Mouse (Mus musculus) spleen, adult 2 months (tissue): ENCODE measurements around the gene Rasgef1c. TPM values are rescaled to one million over a fixed set of nuclear protein-coding genes. Genes with fewer than 3 reads are reported as not detected.
A peak's percentile ranks its signal among the peaks of the same experiment; 100 is the strongest.

Source experiments
- DNase-seq, 2 experiments: peaks; one replicate each; pipeline versions ENCODE4 v3.0.0 to v3.0.0-alpha.2; 2012 to 2021; ENCODE audit warnings: low spot score in 2 of 2, low read depth in 1 of 2
- H3K27ac ChIP-seq: fragments of 200-500 bp; 2 replicates; pipeline ENCODE4 v1.5.1; 2012; ENCODE audit warnings: low read length, inconsistent platforms; ENCODE audit not compliant: insufficient read depth
- H3K27me3 ChIP-seq: fragments of 200-500 bp; 2 replicates; pipeline ENCODE4 v1.6.1; 2012; ENCODE audit warnings: mild to moderate bottlenecking, moderate library complexity, low read length, inconsistent platforms; ENCODE audit not compliant: control insufficient read depth, insufficient read depth
- H3K36me3 ChIP-seq: fragments of 200-500 bp; 2 replicates; pipeline ENCODE4 v1.6.1; 2012; ENCODE audit warnings: mild to moderate bottlenecking, low read length, inconsistent platforms; ENCODE audit not compliant: control insufficient read depth, insufficient read depth
- H3K4me1 ChIP-seq: fragments of 200-500 bp; 2 replicates; pipeline ENCODE4 v1.6.1; 2011; ENCODE audit warnings: inconsistent platforms; ENCODE audit not compliant: control insufficient read depth, insufficient read depth, insufficient read length
- H3K4me3 ChIP-seq: fragments of 200-500 bp; 2 replicates; pipeline ENCODE4 v1.5.1; 2011; ENCODE audit warnings: mild to moderate bottlenecking, inconsistent platforms; ENCODE audit not compliant: insufficient read depth, insufficient read length; ENCODE audit errors: extremely low read depth
- CTCF ChIP-seq: fragments of 200-500 bp; IDR thresholded peaks from 2 replicates; pipeline ENCODE4 v1.5.1; 2011; ENCODE audit warnings: mild to moderate bottlenecking, inconsistent platforms; ENCODE audit not compliant: insufficient read depth, insufficient read length, insufficient replicate concordance; ENCODE audit errors: extremely low read depth
- POLR2A ChIP-seq: fragments of 200-500 bp; IDR thresholded peaks from 2 replicates; pipeline ENCODE4 v1.6.1; 2011; ENCODE audit warnings: low read depth, low read length, inconsistent platforms
- WGBS: fragments of 180-500 bp; shearing (Covaris S2); methylation state at CpG from one replicate; pipeline ENCODE4 v1.1.7; 2018; 5-methylcytosine and 5-hydroxymethylcytosine counted together
- polyA plus RNA-seq: library from polyadenylated mRNA; depleted of rRNA; stranded (reverse); fragments of >200 nt; gene quantifications from 2 replicates; pipeline ENCODE4 v1.2.3, GENCODE M21; 2012

Rasgef1c gene
- polyA plus RNA-seq, 1 experiment = 0.25 TPM

DNA sequence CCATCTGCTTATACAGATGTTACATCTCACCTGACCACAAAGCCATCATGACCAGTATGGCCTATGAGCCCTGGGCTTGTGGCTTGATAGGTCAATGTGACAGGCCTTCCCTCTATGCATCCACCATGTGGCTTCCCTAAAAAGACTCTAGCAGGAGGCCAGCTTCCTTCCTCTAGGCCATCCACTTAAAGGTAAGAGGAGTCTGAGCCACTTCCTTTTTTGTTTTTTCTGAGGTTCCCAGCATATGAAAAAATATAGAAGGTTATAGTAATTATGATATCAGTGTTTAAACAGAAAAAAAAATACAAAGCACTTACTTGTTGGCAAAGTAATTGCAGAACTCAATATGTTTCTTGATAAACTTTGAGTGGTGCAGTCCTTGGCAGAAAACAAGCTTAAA is 117.2 kb downstream of the Rasgef1c start:
- TF ChIP-seq CTCF (no peak), POLR2A (no peak)
- Histone ChIP-seq H3K27ac (no peak overlapping the region), H3K27me3 (no peaks in the 10 kb centered on the region), H3K4me1 (peaks cover 24% of the 10 kb centered on the region; the same call in 1 of the 2 replicates), H3K4me3 (no peak overlapping the region), H3K36me3 (no peaks in the 10 kb centered on the region)
- no peak for DNase-seq

DNA sequence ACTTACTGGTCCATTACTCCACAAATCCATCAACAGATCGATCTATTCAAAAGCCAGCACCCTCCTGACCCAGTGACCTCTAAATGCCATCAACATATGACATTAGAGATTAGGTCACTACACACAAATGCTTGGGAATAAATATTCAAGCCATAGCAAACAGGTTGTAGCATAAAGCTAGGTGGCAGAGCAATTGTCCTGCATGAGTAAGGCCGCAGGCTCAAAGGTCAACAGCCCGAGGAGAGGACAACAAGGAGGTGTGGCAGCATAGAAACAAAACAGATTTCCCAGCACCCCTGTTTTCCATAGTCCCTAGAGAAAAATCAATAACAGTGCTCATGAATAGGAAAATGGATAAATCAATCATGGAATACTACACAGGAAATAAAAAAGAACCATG is 120.5 kb downstream of the Rasgef1c start:
- no peak for DNase-seq
- H3K4me1 ChIP-seq = peaks cover 17% of the 10 kb centered on the region; the same call in 1 of the 2 replicates
- no peak overlapping the region for H3K4me3 ChIP-seq
- H3K27ac ChIP-seq = no peak overlapping the region
- no peak for TF ChIP-seq CTCF
- no peak for TF ChIP-seq POLR2A
- no peaks in the 10 kb centered on the region for H3K36me3 ChIP-seq
- 89% methylated on average over 3 of the region's 3 CpGs for WGBS
- H3K27me3 ChIP-seq = 0 out of 2 replicates have a peak, but pooled peaks cover 2% of the 10 kb centered on the region

DNA sequence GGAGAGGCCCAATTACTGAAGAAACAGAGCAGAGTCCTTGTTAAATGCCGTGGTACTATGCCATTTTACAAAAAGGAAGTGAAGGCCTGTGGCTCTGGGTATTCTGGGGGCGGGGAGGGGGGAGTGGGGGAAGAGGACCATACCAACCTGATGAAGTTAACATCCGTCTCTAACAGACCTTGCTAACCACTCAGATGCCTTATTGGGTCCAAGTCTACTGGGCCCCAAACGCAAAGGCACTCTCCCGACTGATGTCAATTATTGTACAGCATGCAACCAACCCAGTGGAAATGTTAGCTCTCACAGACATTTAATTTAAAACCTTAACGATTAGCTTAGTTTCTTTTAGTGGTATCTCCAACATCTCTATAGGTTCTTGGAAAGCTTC is 122.8 kb downstream of the Rasgef1c start:
- 3% methylated on average over 6 of the region's 6 CpGs for WGBS

DNA sequence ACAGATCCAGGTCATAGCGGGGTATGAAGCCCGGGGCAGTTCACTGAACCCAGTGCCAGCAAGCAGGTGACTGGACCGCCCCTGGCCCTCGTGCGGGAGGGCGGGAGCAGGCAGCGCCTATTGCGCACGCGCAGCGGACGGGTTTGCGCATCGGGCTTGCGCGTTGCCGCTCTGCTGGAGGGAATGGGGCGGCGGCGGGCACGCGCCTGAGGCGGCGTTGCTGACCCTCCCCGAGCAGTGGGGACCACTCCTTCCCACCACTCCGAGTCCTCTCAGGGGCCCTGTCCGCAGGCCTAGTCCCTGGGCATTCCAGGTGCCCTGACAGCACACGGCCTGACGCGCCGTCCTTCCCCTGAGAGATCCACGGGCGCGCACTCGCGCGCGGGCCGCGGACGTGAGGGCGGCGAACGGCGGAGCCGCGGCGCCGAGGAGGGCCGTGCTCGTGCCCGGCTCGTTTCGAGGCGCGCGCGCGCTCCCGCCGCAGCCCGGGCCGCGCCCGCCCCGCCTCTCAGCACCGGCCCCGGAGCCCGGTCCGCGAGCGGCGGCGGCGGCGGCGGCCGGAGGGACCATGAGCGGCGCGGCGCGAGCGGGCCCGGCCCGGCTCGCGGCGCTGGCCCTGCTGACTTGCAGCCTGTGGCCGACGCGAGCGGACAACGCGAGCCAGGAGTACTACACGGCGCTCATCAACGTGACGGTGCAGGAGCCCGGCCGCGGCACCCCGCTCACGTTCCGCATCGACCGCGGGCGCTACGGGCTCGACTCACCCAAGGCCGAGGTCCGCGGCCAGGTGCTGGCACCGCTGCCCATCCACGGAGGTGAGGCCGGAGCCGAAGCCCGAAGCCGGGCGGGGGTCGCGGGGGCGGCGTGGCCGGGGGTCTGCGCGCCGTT is 123.4 kb downstream of the Rasgef1c start, which contains the start of gene Rnf130:
TSS of gene Rnf130 (plus strand) at position 514 of the 888 bp plus-strand sequence.
- peak; percentile 50 for TF ChIP-seq POLR2A
- no peak for TF ChIP-seq CTCF
- Histone ChIP-seq H3K4me1 (peaks cover 7% of the 10 kb centered on the region; the same call in 1 of the 2 replicates), H3K36me3 (no peaks in the 10 kb centered on the region), H3K27ac (peak within 1 kb of the TSS; percentile 95), H3K27me3 (0 out of 2 replicates have a peak, but pooled peaks cover 2% of the 10 kb centered on the region), H3K4me3 (peak within 1 kb of the TSS; percentile 80)
- peak; percentile 84 to 92 for DNase-seq
- WGBS = 3% methylated on average over 129 of the region's 129 CpGs

More for the DNA sequence above, 122.8 kb downstream of the Rasgef1c start:
- peaks cover 7% of the 10 kb centered on the region; the same call in 1 of the 2 replicates for H3K4me1 ChIP-seq
- peak; percentile 14 to 50 for DNase-seq
- H3K36me3 ChIP-seq = no peaks in the 10 kb centered on the region
- 0 out of 2 replicates have a peak, but pooled peaks cover 2% of the 10 kb centered on the region for H3K27me3 ChIP-seq
- H3K27ac ChIP-seq = peak overlapping the region; percentile 95
- peak overlapping the region; percentile 79; the same call in 1 of the 2 replicates for H3K4me3 ChIP-seq
- TF ChIP-seq POLR2A = no peak
- TF ChIP-seq CTCF = no peak

DNA sequence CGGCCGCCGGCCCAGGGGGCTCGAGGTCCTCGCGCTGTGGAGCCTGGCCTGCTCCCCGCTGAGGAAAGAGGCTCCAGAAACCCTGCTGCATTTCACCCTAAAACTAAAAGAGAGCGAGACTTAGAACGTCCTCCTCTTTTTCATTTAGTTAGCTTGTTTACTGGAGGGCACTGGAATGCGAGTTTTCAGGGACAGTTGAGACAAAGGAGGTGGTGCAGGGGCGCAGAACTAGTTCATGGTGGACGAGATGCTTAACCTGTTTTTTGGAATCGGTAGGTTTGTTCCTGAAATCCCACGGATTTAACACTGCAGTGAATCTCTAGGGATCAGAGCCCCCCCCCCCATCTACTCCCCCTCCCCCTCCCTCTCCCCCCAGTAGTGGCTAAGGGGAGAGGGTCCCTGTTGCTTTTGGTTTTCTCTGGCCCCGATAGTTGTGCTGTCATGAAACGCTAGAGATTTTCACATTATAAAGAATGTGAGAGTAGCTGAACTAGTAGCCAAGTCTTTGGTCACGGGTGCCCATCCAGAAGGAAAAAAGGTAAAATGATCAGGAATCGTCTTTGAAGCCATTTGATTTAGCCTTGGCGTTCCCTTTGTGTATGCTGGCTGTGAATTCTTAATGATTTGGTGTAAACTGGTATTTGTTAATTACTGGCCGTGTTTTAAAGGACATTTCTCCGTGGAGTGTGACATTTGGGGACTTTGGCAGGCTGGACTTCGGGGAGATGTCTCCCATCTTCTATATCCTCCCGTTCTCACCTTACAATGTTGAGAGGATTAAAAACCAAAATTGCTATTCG is 124.3 kb downstream of the Rasgef1c start:
- DNase-seq = no peak
- 4% methylated on average over 24 of the region's 24 CpGs for WGBS
- Histone ChIP-seq H3K27ac (peak overlapping the region; percentile 69; the same call in 1 of the 2 replicates), H3K36me3 (no peaks in the 10 kb centered on the region), H3K4me1 (peaks cover 7% of the 10 kb centered on the region; the same call in 1 of the 2 replicates), H3K4me3 (peak overlapping the region; percentile 80), H3K27me3 (0 out of 2 replicates have a peak, but pooled peaks cover 2% of the 10 kb centered on the region)
- TF ChIP-seq POLR2A (no peak), CTCF (no peak)

DNA sequence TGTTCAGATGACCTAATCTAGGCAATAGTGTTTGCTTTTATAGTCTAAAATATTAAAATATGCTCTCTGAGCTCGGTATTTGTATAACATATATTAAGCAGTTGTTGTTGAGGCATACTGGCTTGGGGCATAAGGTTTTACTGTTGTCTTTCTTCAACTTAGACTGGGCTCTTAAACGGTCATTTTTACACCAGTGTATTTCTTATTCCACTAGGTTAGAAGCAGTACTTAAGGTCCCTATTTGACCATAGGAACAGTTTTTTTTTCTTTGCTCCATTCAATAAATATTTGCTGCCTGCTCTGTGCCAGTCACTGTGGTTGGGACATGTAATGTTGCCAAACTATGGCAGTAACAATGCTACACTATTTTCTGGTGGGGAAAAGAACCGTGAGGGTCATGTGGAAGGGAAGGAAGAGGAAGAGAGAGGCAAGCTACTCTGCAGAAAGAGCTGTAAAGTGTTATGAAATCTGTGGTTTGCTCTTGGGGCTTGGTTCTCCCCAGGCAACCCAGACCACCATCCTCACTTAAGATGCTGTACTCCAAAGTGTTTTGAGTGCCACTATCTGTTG is 125.0 kb downstream of the Rasgef1c start:
- no peaks in the 10 kb centered on the region for H3K36me3 ChIP-seq
- H3K4me3 ChIP-seq = peak overlapping the region; percentile 80
- DNase-seq = no peak
- TF ChIP-seq CTCF (no peak), POLR2A (no peak)
- no peak overlapping the region for H3K27ac ChIP-seq
- H3K4me1 ChIP-seq = peaks cover 7% of the 10 kb centered on the region; the same call in 1 of the 2 replicates
- 0 out of 2 replicates have a peak, but pooled peaks cover 2% of the 10 kb centered on the region for H3K27me3 ChIP-seq
- 7% methylated on average over 3 of the region's 3 CpGs for WGBS
